Mouse (Mus musculus) cerebellum, postnatal 36 days (tissue): ENCODE data around the gene Gm49388.
A peak's percentile ranks its signal among the peaks of the same experiment; 100 is the strongest.

Source experiments
- DNase-seq, 2 experiments: peaks; one replicate each; pipeline ENCODE4 v3.0.0; 2021 to 2022; ENCODE audit warnings: mixed read lengths in 2 of 2

The Gm49388 gene

GRCm38 (mm10) chr7:127785308-127785707, at the start of gene Gm49388:
TSS of gene Gm49388 (plus strand) at chr7:127785608.
- DNase-seq: no peak

- DNase-seq: peak; percentile 81 to 85
Measured at GRCm38 (mm10) chr7:127744366-127745045, 40.9 kb upstream of the Gm49388 start, which contains the start of gene Fbxl19. TSS of gene Fbxl19 (plus strand) at chr7:127744543.

GRCm38 (mm10) chr7:127745251-127745651, 40.2 kb upstream of the Gm49388 start:
- peak; percentile 88 to 89 for DNase-seq

GRCm38 (mm10) chr7:127745652-127746493, 39.5 kb upstream of the Gm49388 start:
- DNase-seq: peak; percentile 95 to 97

GRCm38 (mm10) chr7:127746494-127747491, 38.6 kb upstream of the Gm49388 start:
- DNase-seq: peak in 1 of 2 experiments; percentile 54

GRCm38 (mm10) chr7:127747559-127748234, 37.7 kb upstream of the Gm49388 start:
- DNase-seq: no peak

- DNase-seq: no peak
Measured at GRCm38 (mm10) chr7:127748235-127748560, 37.2 kb upstream of the Gm49388 start.

GRCm38 (mm10) chr7:127750131-127751127, 35.0 kb upstream of the Gm49388 start:
- peak; percentile 40 to 47 for DNase-seq

- no peak for DNase-seq
Measured at GRCm38 (mm10) chr7:127751619-127752018, 33.8 kb upstream of the Gm49388 start.

- DNase-seq: no peak
Measured at GRCm38 (mm10) chr7:127752069-127752468, 33.3 kb upstream of the Gm49388 start.

- no peak for DNase-seq
Measured at GRCm38 (mm10) chr7:127753158-127753557, 32.2 kb upstream of the Gm49388 start.

GRCm38 (mm10) chr7:127753741-127754140, 31.7 kb upstream of the Gm49388 start:
- no peak for DNase-seq

GRCm38 (mm10) chr7:127759716-127760115, 25.7 kb upstream of the Gm49388 start:
- no peak for DNase-seq

GRCm38 (mm10) chr7:127760478-127760877, 24.9 kb upstream of the Gm49388 start:
- DNase-seq: no peak

- DNase-seq: peak; percentile 75 to 76
Measured at GRCm38 (mm10) chr7:127761026-127761425, 24.4 kb upstream of the Gm49388 start.

GRCm38 (mm10) chr7:127763642-127764041, 21.8 kb upstream of the Gm49388 start:
- no peak for DNase-seq

GRCm38 (mm10) chr7:127765756-127766155, 19.7 kb upstream of the Gm49388 start:
- no peak for DNase-seq

GRCm38 (mm10) chr7:127766851-127767609, 18.4 kb upstream of the Gm49388 start:
- no peak for DNase-seq

GRCm38 (mm10) chr7:127767671-127768345, 17.6 kb upstream of the Gm49388 start:
- DNase-seq: no peak
